14 mouse cellular contexts compared by ENCODE assay signal in the genomic region with DNA sequence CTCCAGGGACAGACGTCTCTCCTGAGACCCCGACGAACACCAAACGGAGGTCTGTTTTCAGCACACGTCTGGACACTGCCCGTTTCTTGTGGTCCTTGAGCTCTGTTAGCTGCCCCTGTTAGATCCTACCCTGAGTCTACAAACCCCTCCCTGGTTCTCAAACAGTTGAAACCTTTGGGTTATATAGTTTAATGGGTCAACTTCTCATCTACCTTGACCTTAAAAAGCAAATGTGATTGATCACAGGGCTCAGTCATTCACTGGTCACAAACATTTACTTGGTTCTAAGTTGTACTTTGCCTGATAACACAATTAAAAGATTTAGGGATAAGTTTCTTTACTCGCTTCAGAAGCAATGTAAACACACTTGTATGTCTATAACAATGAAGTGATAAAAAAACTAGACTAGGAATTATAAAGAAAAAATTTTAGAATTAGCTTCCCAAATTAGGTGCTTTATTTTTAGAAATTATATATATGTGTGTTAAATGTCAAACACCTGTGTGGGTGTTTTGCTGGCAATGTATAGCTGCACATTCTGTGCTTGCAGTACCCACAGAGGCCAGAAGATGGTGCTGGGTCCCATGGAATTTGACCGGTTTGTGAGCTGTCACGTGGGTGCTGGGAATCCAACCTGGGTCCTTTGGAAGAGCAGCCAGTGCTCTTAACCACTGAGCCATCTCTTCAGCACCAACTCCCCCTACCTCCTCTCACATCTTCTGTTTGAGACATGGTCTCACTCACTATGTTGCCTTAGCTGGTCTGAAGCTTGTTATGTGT. TPM values are rescaled to one million over a fixed set of nuclear protein-coding genes. Genes with fewer than 3 reads are reported as not detected.
DNase-seq lines count a peak whose midpoint lies in the region; ATAC-seq and TF ChIP-seq lines count a peak whose summit lies in the region.
"Had no signal": no experiment of that assay in that cellular context is flagged by ENCODE, and none has a peak within 500 bp of the region (broad histone marks: within the 10 kb centered on the region; RNA-seq: fewer than 3 reads in every experiment).

No protein-coding gene starts in this region.

- TF ChIP-seq POLR2A in olfactory bulb, adult 2 months (IDR thresholded peaks at IDR 0.05; ENCODE audit: insufficient read depth, low read depth, low read length) = no peak

- no peak overlapping the region for H3K27ac ChIP-seq in gastrocnemius, adult 2 months
- H3K27ac ChIP-seq in lung, postnatal 0 days (ENCODE audit: low read length) = no peak overlapping the region
- no peak overlapping the region for H3K27ac ChIP-seq in olfactory bulb, adult 2 months (ENCODE audit: insufficient read depth, low read depth, low read length)
- H3K27ac ChIP-seq: heart, embryonic 15.5 days; midbrain, embryonic 15.5 days had no signal

- no peak overlapping the region for H3K9ac ChIP-seq in lung, postnatal 0 days (replicated peaks; ENCODE audit: low read depth)
- H3K9ac ChIP-seq: heart, embryonic 15.5 days; midbrain, embryonic 15.5 days had no signal

- ATAC-seq in lung, postnatal 0 days = no peak
- ATAC-seq in granulocyte monocyte progenitor cell, adult 5-6 weeks (replicated peaks; ENCODE audit: poor library complexity, severe bottlenecking) = no peak
- ATAC-seq: intestine, embryonic 16.5 days; midbrain, embryonic 15.5 days had no signal

- H3K4me2 ChIP-seq in lung, postnatal 0 days (replicated peaks; ENCODE audit: low read depth, low read length) = no peak overlapping the region
- H3K4me2 ChIP-seq: heart, embryonic 15.5 days; midbrain, embryonic 15.5 days had no signal

- H3K9me3 ChIP-seq in lung, postnatal 0 days (ENCODE audit: low read length) = no peaks in the 10 kb centered on the region
- H3K9me3 ChIP-seq: midbrain, embryonic 15.5 days had no signal

- no peak overlapping the region for H3K4me3 ChIP-seq in gastrocnemius, adult 2 months
- H3K4me3 ChIP-seq in lung, postnatal 0 days (ENCODE audit: low read depth, low read length) = no peak overlapping the region
- no peak overlapping the region for H3K4me3 ChIP-seq in olfactory bulb, adult 2 months (ENCODE audit: insufficient read depth, low read depth, low read length)
- H3K4me3 ChIP-seq: heart, embryonic 15.5 days; midbrain, embryonic 15.5 days had no signal

- no peaks in the 10 kb centered on the region for H3K36me3 ChIP-seq in lung, postnatal 0 days (ENCODE audit: insufficient read depth, low read length)
- H3K36me3 ChIP-seq: heart, embryonic 15.5 days; midbrain, embryonic 15.5 days had no signal

- intact Hi-C loops in gastrocnemius, adult 2 months (cut with DNase I) = no loop called here

- H3K27me3 ChIP-seq in lung, postnatal 0 days (replicated peaks; ENCODE audit: insufficient read depth, low read length) = no peaks in the 10 kb centered on the region
- H3K27me3 ChIP-seq: heart, embryonic 15.5 days; midbrain, embryonic 15.5 days had no signal

- DNase-seq in gastrocnemius, adult 2 months = no peak
- DNase-seq in gastrocnemius, postnatal 25 days = no peak
- no peak for DNase-seq in lung, postnatal 0 days (ENCODE audit: low spot score)
- DNase-seq in lung, postnatal 14 days = no peak
- DNase-seq in R1 (ENCODE audit: low read depth, low spot score) = peak; percentile 88
- no peak for DNase-seq in left cerebral cortex, adult 9 months (ENCODE audit: low spot score in 2 of 2)
- DNase-seq: adrenal gland, postnatal 14 days; cerebellum, postnatal 10 days; lung, adult 18-20 months had no signal

- no peak for TF ChIP-seq EP300 in lung, postnatal 0 days (IDR thresholded peaks at IDR 0.05)

- H3K4me1 ChIP-seq in lung, postnatal 0 days (ENCODE audit: insufficient read depth, low read depth, low read length) = no peaks in the 10 kb centered on the region
- peaks cover 9% of the 10 kb centered on the region for H3K4me1 ChIP-seq in olfactory bulb, adult 2 months (ENCODE audit: control insufficient read depth, insufficient read depth, low read length)
- H3K4me1 ChIP-seq: midbrain, embryonic 15.5 days had no signal

- peak; percentile 58 for TF ChIP-seq CTCF in gastrocnemius, adult 2 months (IDR thresholded peaks at IDR 0.05)
- peak; percentile 61 for TF ChIP-seq CTCF in lung, postnatal 0 days (IDR thresholded peaks at IDR 0.05)
- 0 out of 2 replicates have a peak, but pooled peaks have one; percentile 34 for TF ChIP-seq CTCF in olfactory bulb, adult 2 months (IDR thresholded peaks at IDR 0.05; ENCODE audit: insufficient read depth, low read depth, low read length)

- WGBS in lung, postnatal 0 days = 62% methylated on average over 9 of the region's 9 CpGs
- WGBS in olfactory bulb, adult 2 months = 86% methylated on average over 9 of the region's 9 CpGs

RNA-seq across cellular contexts. Expression of a gene that starts 13.4 kb away (rescaled TPM):
- total RNA-seq in gastrocnemius, adult 2 months (2021) = 100 to 1,000 TPM; 139 to 145 TPM
- total RNA-seq in gastrocnemius, postnatal 25 days (2021) = 100 to 1,000 TPM in 1 of 2 experiments, 10 to 100 TPM in 1; 93.2 to 126 TPM
- 17.9 and 21.4 TPM in 2 replicates for polyA plus RNA-seq in lung, postnatal 0 days (2015; fragmentation: Nextera tagmentation; extraction: Ambion mirVana)
- polyA plus RNA-seq in olfactory bulb, adult 2 months (2012; ENCODE audit: insufficient read depth, insufficient read length, low replicate concordance, missing spikeins) = 121 TPM in 1 of 2 replicates, not detected in the other
- total RNA-seq in granulocyte monocyte progenitor cell, adult 5-6 weeks (2014; fragmentation: Nextera tagmentation) = 35.5 and 40.5 TPM in 2 replicates
- 36.8 and 37.1 TPM in 2 replicates for total RNA-seq in granulocyte monocyte progenitor cell, adult 5-6 weeks (2017)

RNA-seq across cellular contexts. Expression of a gene that starts 22.0 kb away (rescaled TPM):
- total RNA-seq in gastrocnemius, adult 2 months (2021) = 10 to 100 TPM; 11.7 to 15.8 TPM
- 10 to 100 TPM; 10.9 to 14.8 TPM for total RNA-seq in gastrocnemius, postnatal 25 days (2021)
- polyA plus RNA-seq in lung, postnatal 0 days (2015; fragmentation: Nextera tagmentation; extraction: Ambion mirVana) = 6.2 and 7.1 TPM in 2 replicates
- polyA plus RNA-seq in olfactory bulb, adult 2 months (2012; ENCODE audit: insufficient read depth, insufficient read length, low replicate concordance, missing spikeins) = not detected in 2 replicates
- 33.7 and 36.6 TPM in 2 replicates for total RNA-seq in granulocyte monocyte progenitor cell, adult 5-6 weeks (2014; fragmentation: Nextera tagmentation)
- 28.9 and 29.0 TPM in 2 replicates for total RNA-seq in granulocyte monocyte progenitor cell, adult 5-6 weeks (2017)
